Mouse (Mus musculus) intestine, postnatal 0 days (tissue): Measurements from ENCODE around the gene Rai14. TPM values are rescaled to one million over a fixed set of nuclear protein-coding genes. Genes with fewer than 3 reads are reported as not detected.

Experiments used
- ATAC-seq: fragments of 200-750 bp; cut with Nextera tagmentation; 2 replicates; pipeline ENCODE4 v1.8.0; 2017; ENCODE audit warnings: mild to moderate bottlenecking, moderate TSS enrichment, moderate library complexity
- H3K27ac ChIP-seq: fragments of 300-500 bp; sonication (generic); 2 replicates; pipeline ENCODE4 v1.5.1; 2014; ENCODE audit warnings: mild to moderate bottlenecking, low read depth, low read length, moderate library complexity
- H3K27me3 ChIP-seq: fragments of 300-500 bp; sonication (generic); replicated peaks from 2 replicates; pipeline ENCODE4 v1.6.1; 2014; ENCODE audit warnings: low read length, mixed read lengths; ENCODE audit not compliant: control insufficient read depth, insufficient read depth
- H3K36me3 ChIP-seq: fragments of 300-500 bp; sonication (generic); 2 replicates; pipeline ENCODE4 v1.6.1; 2014; ENCODE audit warnings: mild to moderate bottlenecking, moderate library complexity; ENCODE audit not compliant: control insufficient read depth, insufficient read depth
- H3K4me1 ChIP-seq: fragments of 300-500 bp; sonication (generic); replicated peaks from 2 replicates; pipeline ENCODE4 v1.6.1; 2014; ENCODE audit warnings: antibody characterized with exemption, low read length, mixed read lengths; ENCODE audit not compliant: control insufficient read depth, insufficient read depth
- H3K4me2 ChIP-seq: fragments of 300-500 bp; sonication (generic); replicated peaks from 2 replicates; pipeline ENCODE4 v1.6.1; 2014; ENCODE audit warnings: low read depth, mild to moderate bottlenecking, moderate library complexity
- H3K4me3 ChIP-seq: fragments of 300-500 bp; sonication (generic); 2 replicates; pipeline ENCODE4 v1.5.1; 2014; ENCODE audit warnings: low read depth, low read length
- H3K9ac ChIP-seq: fragments of 300-500 bp; sonication (generic); 2 replicates; pipeline ENCODE4 v1.6.1; 2014; ENCODE audit warnings: mild to moderate bottlenecking, low read depth, low read length
- H3K9me3 ChIP-seq: fragments of 300-500 bp; sonication (generic); 2 replicates; pipeline ENCODE4 v1.6.1; 2016; ENCODE audit warnings: mixed run types; ENCODE audit not compliant: control insufficient read depth
- CTCF ChIP-seq: sonication (generic); IDR thresholded peaks from 2 replicates; pipeline ENCODE4 v1.5.1; 2016; ENCODE audit warnings: low read depth, mild to moderate bottlenecking, control low read depth, antibody characterized with exemption, moderate library complexity
- WGBS: fragments of 180-500 bp; shearing (Covaris S2); extraction: QIAGEN DNeasy Blood & Tissue Kit; methylation state at CpG from one replicate; pipeline ENCODE4 v1.1.7; 2014; 5-methylcytosine and 5-hydroxymethylcytosine counted together
- polyA plus RNA-seq: library from polyadenylated mRNA; unstranded; fragments of >200 nt; fragmentation: Nextera tagmentation; extraction: Ambion mirVana; gene quantifications from 2 replicates; pipeline ENCODE4 v1.2.1, GENCODE M21; 2015

The Rai14 gene
- polyA plus RNA-seq, 1 experiment from 2014 or later, result 6.2 TPM

DNA sequence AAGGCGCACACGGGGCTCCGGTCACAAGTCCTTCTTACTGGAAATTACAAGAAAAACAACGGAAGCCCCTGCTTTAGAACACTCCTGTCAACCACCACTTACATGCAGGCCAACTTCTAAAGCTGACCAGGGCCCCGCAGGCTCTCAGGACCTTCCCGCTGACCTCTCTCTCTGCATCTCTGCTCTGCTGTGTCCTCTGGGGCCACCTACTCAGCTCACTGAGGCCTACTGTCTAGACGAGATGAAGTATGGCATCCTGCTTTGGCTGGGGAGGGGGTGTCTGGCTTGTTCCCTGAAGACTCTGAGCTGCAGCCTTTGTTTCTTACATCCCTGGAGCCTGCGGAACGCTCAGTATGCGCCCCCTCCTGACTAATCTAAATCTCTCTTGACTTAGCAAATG is 79.3 kb downstream of the Rai14 start:
- WGBS, result 51% methylated on average over 10 of the region's 10 CpGs
- Histone ChIP-seq H3K4me3 (no peak overlapping the region), H3K4me1 (no peaks in the 10 kb centered on the region), H3K9ac (no peak overlapping the region), H3K36me3 (no peaks in the 10 kb centered on the region), H3K27ac (no peak overlapping the region), H3K9me3 (no peaks in the 10 kb centered on the region), H3K27me3 (no peaks in the 10 kb centered on the region), H3K4me2 (no peak overlapping the region)
- ATAC-seq, result no peak
- TF ChIP-seq CTCF, result 0 out of 2 replicates have a peak, but pooled peaks have one; percentile 20

- Histone ChIP-seq H3K27ac (no peak overlapping the region), H3K36me3 (no peaks in the 10 kb centered on the region), H3K4me3 (no peak overlapping the region), H3K9ac (no peak overlapping the region), H3K27me3 (no peaks in the 10 kb centered on the region), H3K9me3 (no peaks in the 10 kb centered on the region), H3K4me1 (no peaks in the 10 kb centered on the region), H3K4me2 (no peak overlapping the region)
- ATAC-seq, result no peak
- 77% methylated on average over 6 of the region's 6 CpGs for WGBS
- TF ChIP-seq CTCF, result no peak
Observed at GRCm38 (mm10) chr15:10634176-10634575, 80.2 kb downstream of the Rai14 start.

DNA sequence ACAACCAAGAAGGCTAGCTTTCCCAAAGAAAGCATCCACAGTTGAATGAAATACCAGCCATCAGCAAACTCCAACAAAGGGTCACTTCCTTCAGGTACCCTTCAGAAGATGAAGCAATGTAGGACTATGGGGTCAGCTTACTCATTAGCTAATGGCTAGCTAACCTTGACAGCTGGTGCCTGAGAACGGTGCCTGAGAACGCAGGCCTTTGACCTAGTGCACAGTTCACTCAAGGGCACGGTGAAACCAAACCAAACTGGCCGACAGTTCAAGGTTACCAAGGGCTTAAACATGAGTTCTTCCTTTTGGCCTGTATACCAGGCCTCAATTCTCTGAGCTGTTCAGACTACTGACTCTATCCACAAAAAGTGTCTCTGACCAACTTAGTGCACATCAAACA is 81.0 kb downstream of the Rai14 start:
- Histone ChIP-seq H3K4me2 (no peak overlapping the region), H3K4me3 (no peak overlapping the region), H3K27ac (no peak overlapping the region), H3K9me3 (no peaks in the 10 kb centered on the region), H3K27me3 (no peaks in the 10 kb centered on the region), H3K36me3 (no peaks in the 10 kb centered on the region), H3K4me1 (no peaks in the 10 kb centered on the region), H3K9ac (no peak overlapping the region)
- no peak for TF ChIP-seq CTCF
- WGBS, result 58% methylated on average over 4 of the region's 4 CpGs
- ATAC-seq, result no peak

GRCm38 (mm10) chr15:10632581-10632980 is 81.8 kb downstream of the Rai14 start:
- no peaks in the 10 kb centered on the region for H3K4me1 ChIP-seq
- H3K27ac ChIP-seq, result no peak overlapping the region

DNA sequence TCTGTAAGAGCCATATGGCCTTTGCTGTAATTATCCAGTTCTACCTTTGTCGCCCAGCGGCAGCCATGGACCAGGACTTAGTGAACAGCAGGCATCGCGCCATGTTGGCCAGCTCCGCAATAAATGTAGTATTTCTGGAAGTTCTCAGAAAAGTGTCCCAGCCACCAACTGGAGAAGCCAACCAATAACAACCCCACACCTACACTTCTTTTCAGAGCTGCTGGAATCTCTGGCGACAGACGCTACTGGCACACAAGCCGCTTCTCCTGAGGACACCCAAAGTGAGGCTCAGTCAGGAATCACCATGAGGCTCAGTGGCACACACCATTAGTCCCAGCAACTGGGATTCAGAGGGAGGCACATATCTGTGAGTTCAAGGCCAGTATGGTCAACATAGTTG is 82.4 kb downstream of the Rai14 start:
- Histone ChIP-seq H3K27ac (no peak overlapping the region), H3K4me2 (no peak overlapping the region), H3K9me3 (no peaks in the 10 kb centered on the region), H3K36me3 (no peaks in the 10 kb centered on the region), H3K9ac (no peak overlapping the region), H3K27me3 (no peaks in the 10 kb centered on the region), H3K4me3 (no peak overlapping the region), H3K4me1 (no peaks in the 10 kb centered on the region)
- no peak for TF ChIP-seq CTCF
- ATAC-seq, result no peak
- 95% methylated on average over 8 of the region's 8 CpGs for WGBS

More at GRCm38 (mm10) chr15:10632581-10632980, 81.8 kb downstream of the Rai14 start:
- 63% methylated on average over 9 of the region's 9 CpGs for WGBS
- no peak for TF ChIP-seq CTCF
- ATAC-seq, result no peak
- no peak overlapping the region for H3K9ac ChIP-seq
- H3K4me2 ChIP-seq, result no peak overlapping the region
- H3K4me3 ChIP-seq, result no peak overlapping the region
- no peaks in the 10 kb centered on the region for H3K36me3 ChIP-seq
- H3K27me3 ChIP-seq, result no peaks in the 10 kb centered on the region
- H3K9me3 ChIP-seq, result no peaks in the 10 kb centered on the region

DNA sequence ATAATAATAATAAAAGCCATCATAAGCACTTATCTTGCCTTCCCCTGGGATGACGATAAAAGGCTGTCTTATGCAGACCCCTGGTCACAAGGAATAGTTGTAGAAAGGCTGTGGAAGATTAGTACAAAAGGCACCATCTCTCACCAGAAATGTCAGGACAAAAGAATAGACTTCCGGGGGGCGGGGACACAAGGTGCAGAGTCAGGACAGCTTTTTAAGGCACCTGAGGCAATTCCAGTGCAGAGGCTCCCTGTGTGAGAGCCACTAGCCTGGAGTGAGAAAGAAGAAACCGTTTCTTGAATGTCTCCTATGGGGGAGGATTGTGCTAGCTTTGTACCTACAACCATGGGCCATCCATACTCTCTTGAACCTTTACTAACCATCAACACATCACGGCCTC is 82.9 kb downstream of the Rai14 start:
- no peak for ATAC-seq
- H3K4me3 ChIP-seq, result no peak overlapping the region
- H3K27me3 ChIP-seq, result no peaks in the 10 kb centered on the region
- no peaks in the 10 kb centered on the region for H3K9me3 ChIP-seq
- no peak overlapping the region for H3K4me2 ChIP-seq
- WGBS, result 93% methylated on average over 5 of the region's 5 CpGs
- H3K9ac ChIP-seq, result no peak overlapping the region
- H3K36me3 ChIP-seq, result no peaks in the 10 kb centered on the region
- no peaks in the 10 kb centered on the region for H3K4me1 ChIP-seq
- H3K27ac ChIP-seq, result no peak overlapping the region
- TF ChIP-seq CTCF, result no peak

DNA sequence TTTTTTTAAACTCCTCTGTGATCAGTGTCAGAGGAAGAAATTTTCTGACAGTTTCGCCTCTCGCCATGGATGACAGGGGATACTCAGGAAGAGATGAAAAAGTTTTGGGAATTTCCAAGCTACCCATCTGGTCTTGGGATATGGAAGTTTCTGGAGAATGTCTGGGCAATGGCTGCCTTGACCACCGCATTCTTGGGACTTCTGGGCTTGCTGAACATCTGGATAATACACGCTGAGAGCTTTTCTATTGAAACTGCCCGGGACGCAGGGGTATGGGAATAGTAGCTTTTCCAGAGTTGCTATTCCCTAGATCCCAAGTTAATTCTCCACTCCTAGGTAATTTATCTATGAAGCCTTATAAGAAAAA is 85.5 kb downstream of the Rai14 start:
- H3K36me3 ChIP-seq, result no peaks in the 10 kb centered on the region
- no peak overlapping the region for H3K4me2 ChIP-seq
- no peak for ATAC-seq
- no peaks in the 10 kb centered on the region for H3K4me1 ChIP-seq
- H3K27ac ChIP-seq, result no peak overlapping the region
- H3K4me3 ChIP-seq, result no peak overlapping the region
- no peaks in the 10 kb centered on the region for H3K9me3 ChIP-seq
- WGBS, result 85% methylated on average over 6 of the region's 6 CpGs
- H3K27me3 ChIP-seq, result no peaks in the 10 kb centered on the region
- no peak for TF ChIP-seq CTCF
- no peak overlapping the region for H3K9ac ChIP-seq
